Mouse (Mus musculus): ENCODE measurements around the gene Grin1.

Gene Grin1

DNA sequence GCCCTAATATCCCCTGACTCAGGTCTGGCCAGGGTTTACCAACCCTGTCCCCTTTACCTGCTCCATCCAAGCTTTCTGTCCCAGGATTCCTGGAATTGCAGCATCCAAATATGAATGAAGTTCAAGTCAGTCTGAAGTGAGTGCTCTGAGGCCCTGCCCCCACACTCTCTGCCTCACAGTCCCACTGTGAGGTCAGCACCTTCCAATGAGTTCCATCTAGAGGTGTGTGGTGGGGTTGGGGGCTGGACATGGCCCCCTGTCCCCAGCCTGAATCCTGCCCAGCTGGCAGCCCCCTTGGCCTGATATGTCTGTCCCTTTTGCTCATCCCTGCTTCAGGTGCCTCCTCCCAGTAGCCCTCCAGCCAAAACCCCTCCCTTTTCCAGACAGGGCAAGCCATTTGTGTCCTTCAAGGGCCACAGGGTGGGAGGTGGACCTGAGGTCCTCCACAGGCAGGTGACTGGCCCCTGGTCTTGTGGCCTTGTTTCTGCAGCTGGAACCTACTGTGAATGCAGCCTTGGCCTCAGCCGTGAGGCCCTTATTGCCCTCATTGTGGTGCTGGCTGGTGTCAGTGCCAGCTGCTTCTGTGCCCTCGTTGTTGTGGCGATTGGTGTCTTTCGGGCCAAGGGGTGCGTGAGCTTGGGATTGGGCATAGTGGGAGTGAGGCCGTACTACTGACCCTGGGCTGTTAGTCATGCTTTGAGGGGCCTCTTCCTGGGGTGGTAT, 30.9 kb downstream of the Grin1 start, which contains the start of gene Tmem210:
Gene Tmem210, plus strand, starts transcription at position 219 of the 723 bp plus-strand sequence.
- DNase-seq (ENCODE audit: low read depth, low spot score): no peak

DNA sequence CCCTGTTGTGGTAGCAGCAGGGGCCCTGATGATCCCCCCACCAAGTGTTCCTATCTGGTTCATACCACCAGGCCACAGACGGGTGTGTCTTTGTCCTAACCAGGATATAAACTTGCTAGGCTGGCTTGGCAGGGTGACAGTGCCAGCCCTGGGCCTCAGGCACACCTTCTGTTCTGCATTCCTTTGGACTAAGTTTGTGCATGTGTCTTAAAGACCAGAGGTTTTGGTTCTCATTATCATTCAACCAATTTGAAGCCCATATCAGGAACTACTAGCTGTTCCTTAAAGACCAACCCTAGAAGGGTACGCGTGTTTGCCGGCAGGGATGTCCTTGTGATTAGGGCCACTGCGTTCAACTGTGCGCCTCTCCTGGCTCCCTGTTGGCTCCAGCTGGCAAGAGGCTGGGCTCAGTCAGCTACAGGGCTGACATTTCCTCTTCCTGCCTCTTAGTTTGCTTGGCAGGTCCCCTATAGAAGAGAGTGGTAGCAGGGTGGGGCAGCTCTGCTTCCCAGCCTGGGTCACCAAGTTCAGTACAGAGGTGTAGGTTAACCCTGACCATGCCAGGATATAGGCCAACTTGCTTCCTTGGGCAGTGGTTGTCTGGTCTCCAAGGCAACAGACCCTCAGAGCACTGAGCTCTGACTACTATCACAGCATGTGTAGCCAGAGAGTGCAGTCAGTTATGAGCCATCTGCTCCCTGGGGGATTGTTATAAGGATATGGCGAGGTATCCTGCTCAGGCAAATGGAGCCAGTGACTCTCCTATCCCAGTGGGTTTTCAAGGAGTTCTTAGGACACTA, 31.9 kb downstream of the Grin1 start:
- DNase-seq (ENCODE audit: low read depth, low spot score): no peak

DNA sequence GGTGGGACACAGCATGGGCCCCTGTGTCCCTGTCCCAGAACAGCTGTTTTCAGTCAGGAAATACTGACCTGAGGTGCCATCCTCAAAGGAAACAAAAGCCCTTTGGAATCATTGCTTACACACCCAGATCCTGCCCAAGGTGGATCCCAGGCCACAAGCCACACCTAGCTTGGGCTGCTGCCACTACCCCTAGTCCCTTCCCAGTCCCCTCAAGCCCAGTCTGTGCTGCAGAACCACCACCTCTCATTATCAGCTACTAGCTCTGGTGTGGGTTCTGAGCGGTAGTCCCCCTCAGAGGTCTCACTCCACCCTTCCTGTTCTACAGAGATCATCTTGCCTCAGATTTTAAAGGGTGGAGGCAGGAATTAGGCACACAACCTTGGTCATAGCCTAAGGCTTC, 32.7 kb downstream of the Grin1 start:
- no peak for DNase-seq (ENCODE audit: low read depth, low spot score)

DNA sequence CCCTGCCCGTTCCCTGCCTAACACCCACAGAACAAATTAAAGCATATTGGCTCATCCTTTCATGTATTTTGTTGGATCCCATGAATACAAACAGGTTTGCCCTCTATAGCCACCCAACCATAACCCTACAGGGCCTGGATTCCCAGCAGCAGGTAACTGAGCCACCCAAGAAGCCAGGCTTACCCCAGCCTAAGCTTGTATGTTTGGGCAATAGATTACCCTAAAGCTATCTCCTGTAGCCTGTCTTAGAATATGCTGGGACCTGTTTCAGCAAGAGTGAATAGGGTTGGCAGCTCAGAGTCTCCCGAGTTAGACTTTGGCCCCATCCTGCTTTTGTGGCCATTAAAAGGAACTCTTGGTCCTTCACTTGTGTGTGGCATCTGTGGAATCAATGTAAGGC, 33.4 kb downstream of the Grin1 start:
- no peak for DNase-seq (ENCODE audit: low read depth, low spot score)

DNA sequence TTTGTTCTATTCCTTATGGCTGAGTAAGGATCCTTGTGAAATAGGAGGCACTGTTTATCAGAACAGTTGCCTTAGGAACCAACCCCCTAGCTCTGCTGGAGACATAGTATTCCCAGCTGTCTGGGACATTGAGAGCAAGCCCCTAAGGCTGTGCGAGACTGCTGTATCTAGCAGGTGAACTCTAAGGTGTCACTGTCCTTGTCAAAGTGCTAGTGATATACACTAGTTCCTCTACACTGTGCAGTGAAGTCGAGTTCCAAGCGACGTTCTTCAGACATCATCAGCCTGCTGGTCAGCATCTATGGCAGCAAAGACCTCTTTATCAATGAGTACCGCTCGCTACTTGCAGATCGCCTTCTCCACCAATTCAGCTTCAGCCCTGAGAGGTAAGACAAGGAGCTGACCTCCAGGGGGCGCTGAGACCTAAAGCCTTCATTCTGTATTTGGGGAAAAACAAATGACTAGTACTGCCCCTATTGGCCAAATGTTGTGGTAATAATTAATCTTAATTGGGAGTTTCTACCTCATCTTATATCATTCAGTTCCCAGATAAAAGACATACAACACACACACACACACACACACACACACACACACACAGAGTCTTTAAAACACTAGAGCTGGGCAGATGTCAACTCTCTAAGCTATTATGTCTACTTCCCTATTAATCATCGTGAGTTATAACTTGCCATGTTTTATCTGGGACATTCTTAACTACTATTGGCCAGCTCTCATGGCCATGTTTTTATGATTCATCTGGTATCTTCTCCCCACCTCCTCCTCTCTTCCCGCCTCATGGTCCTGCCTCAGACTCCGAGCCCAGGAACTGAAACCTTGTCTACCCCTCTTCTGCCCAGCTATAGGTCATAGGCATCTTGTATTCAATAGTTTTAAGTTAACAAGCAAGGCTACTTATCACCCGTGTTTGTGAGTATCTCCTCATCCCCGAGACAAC, 39.8 kb downstream of the Grin1 start:
- DNase-seq (ENCODE audit: low read depth, low spot score): peak; percentile 82

DNA sequence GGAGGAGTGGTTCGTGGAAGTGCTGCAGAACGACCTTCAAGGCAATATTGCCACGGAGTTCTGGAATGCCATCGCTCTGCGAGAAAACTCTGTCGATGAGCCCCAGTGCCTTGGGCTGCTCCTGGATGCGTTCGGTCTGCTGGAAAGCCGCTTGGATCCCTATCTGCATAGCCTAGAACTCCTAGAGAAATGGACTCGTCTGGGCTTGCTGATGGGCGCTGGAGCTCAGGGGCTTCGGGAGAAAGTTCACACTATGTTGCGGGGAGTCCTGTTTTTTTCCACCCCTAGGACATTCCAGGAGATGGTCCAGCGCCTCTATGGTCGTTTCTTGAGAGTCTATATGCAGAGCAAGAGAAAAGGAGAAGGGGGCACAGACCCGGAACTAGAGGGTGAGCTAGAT, 46.0 kb downstream of the Grin1 start:
- DNase-seq (ENCODE audit: low read depth, low spot score): no peak

DNA sequence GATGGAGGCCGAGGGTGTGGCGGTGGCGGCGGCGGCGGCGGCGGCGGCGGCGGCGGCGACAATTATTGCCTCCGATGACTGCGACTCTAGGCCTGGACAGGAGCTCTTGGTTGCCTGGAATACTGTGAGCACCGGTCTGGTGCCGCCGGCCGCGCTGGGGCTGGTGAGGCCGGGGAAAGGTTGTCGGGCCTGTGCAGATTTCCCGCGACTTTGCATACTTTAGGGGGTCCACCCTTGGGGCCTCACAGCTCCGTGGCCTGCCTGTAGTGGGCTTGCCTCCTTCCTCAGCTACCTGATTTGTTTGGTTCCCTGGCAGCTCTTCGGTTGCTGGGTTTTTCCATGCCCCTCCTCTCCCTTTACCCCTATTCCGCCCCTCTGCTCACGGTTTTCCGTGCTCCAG, 46.5 kb downstream of the Grin1 start:
- no peak for DNase-seq (ENCODE audit: low read depth, low spot score)

DNA sequence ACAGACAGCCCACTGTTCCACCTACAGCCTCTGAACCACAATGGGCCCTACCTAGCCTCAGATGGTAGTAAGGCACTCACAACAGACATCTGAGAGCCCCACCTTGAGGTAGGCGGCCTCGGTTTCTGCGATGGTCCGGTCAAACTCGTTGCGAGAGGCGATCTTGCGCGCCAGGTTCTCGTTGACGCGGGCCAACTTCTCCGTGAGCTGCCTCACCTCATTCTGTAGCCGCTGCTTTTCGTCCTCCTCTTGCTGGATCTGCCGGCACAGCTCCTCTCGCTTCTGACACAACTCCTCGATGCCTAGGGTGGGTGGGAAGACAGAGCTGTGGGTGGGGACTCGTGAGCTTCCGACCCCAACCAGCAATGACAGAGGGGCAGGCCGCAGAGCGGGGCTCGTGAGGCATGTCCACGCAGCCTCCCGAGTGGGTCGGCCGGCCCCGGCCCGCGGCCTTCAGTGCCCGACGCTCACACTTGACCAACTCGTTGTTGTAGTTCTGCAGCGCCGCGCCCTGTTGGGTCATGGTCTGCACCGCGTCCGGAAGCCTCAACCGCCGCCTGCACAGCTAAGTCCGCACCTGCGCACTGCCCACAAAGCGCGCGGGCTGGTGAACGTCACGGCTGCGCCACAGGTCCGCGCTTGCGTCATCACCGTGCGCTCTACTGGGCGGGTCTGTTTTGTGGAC, 47.0 kb downstream of the Grin1 start, which contains the start of the genes Ssna1 and Anapc2:
Gene Ssna1, minus strand, starts transcription at position 612 of the 685 bp plus-strand sequence.
Gene Anapc2, plus strand, starts transcription at position 652 of the 685 bp plus-strand sequence.
- DNase-seq (ENCODE audit: low read depth, low spot score): peak; percentile 98

DNA sequence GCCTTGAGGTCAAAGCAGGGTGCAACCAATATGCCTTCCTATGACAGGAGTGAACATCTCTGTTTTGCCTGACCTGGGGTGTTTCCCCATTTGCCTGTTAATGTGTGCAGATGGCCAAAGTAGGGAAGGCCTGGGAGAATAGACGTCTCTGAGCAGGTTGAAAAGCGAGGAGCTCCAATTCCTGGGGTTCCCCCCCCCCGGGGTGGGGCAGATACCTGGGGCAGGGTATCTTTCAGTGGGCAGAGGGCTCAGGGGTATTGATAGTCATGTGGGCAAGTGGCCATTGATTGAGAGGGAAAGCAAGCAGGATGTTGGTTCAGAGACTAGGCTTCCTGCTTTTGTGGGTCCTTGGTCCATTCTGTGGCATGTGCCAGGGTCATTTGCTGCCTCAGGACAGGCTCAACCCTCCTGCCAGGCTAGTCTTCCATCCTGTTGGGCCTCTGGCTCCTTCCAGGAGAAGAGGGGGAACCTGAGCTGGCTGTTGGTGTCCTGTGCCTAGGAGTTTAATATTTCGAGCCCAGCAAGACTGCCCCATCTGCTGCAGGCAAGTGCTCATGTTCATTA, 51.2 kb downstream of the Grin1 start:
- DNase-seq (ENCODE audit: low read depth, low spot score): no peak

DNA sequence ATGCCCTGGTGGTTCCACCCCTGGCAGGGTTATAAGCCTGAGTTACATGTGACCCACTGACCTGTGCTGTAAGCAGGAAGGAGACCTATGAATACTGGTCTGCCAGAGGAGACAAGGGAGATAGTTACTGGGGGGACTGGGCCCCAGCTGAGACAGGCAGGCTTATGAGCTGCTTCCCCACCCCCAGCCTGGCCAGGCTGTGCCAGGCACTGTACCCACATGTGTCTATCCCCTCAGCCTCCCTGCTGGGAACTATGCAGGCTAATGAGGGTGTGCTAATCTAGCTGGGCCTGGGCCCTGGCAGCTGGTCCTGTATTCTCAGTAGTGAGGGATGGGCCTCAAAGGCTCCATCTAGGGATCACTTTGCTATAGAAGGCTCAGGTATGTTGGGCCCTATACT, 51.7 kb downstream of the Grin1 start:
- no peak for DNase-seq (ENCODE audit: low read depth, low spot score)

DNA sequence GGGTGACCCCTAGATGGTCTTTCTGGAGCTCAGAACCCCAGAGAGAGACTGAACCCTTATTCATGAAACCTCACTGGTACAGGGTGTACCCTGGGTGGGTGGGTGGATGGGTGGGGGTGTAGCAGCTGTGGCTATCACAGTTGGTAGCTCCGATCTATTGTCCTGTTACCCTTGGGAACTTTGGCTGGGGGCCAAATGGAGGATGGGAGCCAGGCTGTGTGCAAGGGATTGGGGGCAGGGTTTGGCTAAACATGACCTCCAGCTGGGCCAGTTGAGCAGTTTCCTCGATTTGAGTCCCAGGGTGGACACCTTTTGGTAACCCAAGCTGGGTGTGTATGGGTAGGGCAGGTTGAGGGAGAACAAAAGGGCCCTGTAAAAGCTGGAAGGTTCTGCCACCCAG, 52.3 kb downstream of the Grin1 start:
- no peak for DNase-seq (ENCODE audit: low read depth, low spot score)

DNA sequence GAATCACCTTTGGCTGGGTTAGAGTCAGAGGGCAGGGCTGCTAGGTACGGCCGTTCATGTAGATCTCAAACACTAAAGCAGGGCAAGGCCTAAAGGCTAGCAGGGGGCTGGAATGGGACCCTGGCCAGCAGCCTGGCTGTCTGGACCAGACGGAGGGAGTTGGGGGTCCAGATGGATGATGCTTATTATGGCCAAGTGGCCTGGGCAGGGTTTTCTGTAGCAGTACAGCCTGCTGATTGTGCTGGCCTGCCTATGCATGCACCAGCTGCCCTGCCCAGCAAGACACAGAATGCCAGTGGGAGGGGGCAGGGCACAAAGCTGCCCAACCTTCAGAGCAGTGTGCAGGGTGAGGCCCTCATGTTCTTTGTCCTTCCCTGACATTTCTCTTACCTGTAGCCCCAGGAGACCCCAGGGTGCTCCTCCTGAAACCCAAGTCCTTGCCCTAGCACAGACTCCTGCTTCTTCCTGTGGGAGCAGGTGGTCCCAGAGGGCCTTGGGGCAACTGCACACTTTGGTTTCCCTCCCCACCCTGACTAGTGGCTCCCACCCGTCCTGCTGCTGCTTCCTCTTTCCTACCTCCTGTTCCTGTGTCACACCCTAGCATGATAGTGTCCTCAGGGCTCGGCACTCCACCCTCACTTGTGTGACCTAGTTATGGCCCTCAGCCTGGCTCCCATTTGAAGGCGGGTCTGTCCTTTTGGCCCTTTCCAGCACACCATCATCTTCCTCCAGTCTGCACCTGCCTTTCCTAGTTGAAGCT, 52.9 kb downstream of the Grin1 start:
- DNase-seq (ENCODE audit: low read depth, low spot score): no peak

DNA sequence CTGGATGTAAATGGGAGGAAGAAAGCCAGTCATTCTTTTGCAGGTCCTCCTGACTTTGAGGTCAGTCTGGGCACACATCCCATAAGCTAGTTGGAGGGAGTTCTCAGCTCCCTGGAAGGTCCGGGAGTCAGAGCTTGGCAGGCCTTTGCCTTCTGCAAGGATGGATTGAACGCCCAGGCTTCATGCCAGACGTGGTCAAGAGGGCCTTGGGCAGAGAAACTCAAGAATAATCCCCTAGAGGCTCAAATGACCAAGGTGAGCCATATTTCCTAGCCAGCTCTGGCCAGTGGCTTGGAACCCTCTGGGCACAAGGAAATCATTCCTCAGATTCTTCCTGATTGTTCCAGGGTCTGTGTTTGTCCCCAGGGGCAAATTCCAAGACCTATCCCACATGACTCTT, 54.1 kb downstream of the Grin1 start:
- DNase-seq (ENCODE audit: low read depth, low spot score): no peak

DNA sequence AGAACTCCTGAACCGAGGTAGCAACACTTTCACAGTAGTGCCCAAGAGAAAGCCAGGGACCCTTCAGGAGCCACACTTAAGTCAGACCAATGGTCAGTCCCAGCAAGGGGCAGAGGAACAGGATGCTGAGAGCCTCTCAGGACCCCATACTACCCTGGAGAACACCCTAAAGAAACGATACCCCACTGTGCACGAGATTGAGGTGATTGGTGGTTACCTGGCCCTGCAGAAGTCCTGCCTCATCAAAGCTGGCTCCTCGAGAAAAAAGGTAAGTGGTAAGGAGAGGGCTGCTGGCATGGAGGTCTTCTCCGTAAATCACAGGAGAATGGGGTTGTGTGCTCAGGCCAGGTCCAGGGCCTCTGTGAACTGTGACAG, 54.7 kb downstream of the Grin1 start:
- DNase-seq (ENCODE audit: low read depth, low spot score): no peak

DNA sequence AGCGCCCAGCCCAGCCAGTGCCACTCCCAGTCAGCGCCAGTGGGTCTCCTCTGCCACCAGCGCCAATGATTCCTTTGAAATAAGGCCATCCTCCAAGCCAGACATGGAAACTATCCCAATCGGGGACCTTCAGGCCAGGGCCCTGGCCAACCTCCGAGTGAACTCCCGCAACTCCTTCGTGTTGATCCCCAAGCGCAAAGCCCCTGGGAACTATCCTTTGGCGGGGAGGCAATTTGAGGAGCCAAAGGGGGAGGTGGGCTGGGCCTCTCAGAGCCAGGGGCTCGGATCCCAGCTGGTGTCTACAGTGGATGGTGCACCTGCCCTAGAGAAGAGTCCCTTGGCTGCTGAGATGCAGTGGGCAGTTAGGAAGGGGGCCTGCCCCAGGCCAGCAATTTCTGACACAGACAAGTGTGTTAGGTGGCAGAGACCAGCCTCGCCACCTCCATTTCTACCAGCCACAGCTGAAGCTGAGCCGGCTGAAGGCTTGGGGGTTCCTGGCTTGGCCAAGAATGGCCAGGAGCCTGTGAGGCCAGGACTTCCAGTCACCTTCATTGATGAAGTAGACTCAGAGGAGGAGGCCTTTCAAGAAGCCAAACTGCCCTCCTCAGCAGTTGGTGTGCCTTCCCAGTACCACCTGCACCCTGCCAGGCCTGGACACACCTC, 55.2 kb downstream of the Grin1 start:
- DNase-seq (ENCODE audit: low read depth, low spot score): no peak

DNA sequence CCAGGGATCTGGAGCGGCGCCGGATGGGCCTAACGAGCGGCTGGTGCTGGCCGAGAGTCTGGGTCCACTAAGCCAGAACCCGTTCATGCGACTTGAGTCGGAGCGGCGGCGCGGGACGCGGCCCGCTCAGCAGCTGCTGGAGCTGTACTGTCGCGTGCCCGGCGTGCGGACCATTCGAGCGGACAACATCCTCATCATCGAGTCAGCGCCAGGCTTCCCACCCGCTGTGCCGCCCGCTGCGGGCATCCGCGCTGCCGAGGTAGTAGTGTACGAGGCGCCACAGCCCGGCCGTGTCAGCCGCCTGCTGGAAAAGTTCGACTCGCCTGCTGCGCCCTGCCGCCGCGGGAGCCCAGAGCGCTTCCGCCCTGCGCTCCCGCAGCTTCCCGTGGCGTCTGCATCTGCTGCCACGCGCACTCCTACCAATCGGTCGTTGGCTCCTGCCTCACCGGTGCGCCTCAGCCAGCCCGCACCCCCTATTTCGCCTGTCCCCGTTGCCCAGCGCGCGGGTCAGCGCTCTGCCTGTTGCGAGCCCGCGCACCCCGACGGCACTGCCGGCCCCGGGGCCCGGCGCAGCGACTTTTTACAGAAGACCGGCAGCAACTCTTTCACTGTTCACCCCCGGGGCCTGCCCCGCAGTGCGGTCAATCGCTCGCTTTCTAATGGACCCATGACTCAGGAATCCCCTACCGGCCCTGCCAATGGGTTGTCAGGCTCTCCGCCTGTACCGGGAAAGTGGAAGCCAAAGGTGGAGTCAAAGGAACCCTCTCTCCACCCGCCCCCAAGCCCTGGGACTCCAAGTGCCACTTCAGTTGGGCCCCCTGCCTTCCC, 56.0 kb downstream of the Grin1 start:
- peak; percentile 48 for DNase-seq (ENCODE audit: low read depth, low spot score)

DNA sequence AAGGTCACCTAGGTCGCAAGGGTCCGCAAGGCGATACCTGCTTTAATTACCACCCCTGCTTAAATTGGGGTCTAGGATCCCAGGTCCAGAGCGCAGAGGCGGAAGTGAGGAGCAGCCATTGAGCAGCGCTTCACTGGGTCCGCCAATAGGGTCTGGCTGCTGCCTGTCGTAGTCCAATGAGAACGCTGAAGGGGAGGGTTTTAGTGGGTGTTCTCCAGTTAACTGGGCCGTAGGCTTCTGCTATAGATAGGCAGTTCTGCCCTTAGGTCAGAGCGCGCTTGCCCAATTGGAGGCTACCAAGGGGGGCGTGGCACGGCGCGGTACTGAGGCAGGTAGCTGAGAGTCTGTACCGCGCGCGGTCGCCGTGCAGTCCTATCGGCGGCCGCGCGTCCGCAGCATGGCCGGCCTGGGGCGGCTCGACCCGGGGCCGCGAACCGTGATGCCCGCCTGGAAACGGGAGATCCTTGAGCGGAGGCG, 56.7 kb downstream of the Grin1 start, which contains the start of gene Tprn:
Gene Tprn, plus strand, starts transcription at position 328 of the 477 bp plus-strand sequence.
- peak; percentile 96 for DNase-seq (ENCODE audit: low read depth, low spot score)

DNA sequence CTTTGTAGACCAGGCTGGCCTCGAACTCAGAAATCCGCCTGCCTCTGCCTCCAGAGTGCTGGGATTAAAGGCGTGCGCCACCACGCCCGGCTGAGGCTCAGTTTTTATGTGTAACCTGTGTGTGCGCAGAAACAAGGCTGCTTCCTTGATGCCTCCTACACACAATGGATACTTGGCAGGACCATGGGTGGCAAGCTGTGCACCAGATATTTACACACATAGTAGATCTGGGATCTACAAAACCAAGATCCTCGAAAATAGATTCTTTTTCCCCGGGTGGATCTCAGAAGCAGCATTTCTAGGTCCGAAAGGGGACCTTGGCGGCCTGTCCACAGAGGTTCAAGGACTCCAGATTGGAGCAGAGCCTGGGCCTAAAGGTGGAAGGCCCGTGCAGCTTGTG, 57.1 kb downstream of the Grin1 start:
- no peak for DNase-seq (ENCODE audit: low read depth, low spot score)

All from mesoderm, embryonic 11.5 days (tissue).